Mouse (Mus musculus) ES-E14 (cell line): ENCODE data around the gene Pde4d.

ENCODE experiments used
- CHD2 ChIP-seq: IDR thresholded peaks from 2 replicates; pipeline ENCODE4 v1.6.1; 2014; ENCODE audit warnings: mild to moderate bottlenecking, low read depth, low read length, inconsistent platforms
- HCFC1 ChIP-seq: IDR thresholded peaks from 2 replicates; pipeline ENCODE4 v1.6.1; 2012; ENCODE audit warnings: low read length, inconsistent platforms, borderline replicate concordance; ENCODE audit not compliant: insufficient read depth
- MAFK ChIP-seq: IDR thresholded peaks from 2 replicates; pipeline ENCODE4 v1.6.1; 2014; ENCODE audit warnings: mild to moderate bottlenecking, low read depth, low read length, inconsistent platforms; ENCODE audit not compliant: insufficient read depth
- ZNF384 ChIP-seq: IDR thresholded peaks from 2 replicates; pipeline ENCODE4 v1.6.1; 2012; ENCODE audit warnings: low read depth, low read length, inconsistent platforms

- TF ChIP-seq MAFK (no peak), CHD2 (no peak), HCFC1 (no peak), ZNF384 (no peak)
Measured at GRCm38 (mm10) chr13:109909111-109909510, 1459.4 kb downstream of the Pde4d start.
